Mouse (Mus musculus) heart, postnatal 0 days (tissue): ENCODE data around the gene Pter.

ENCODE experiments used
- CTCF ChIP-seq: IDR thresholded peaks from 2 replicates; pipeline ENCODE4 v1.5.1; 2016; ENCODE audit warnings: antibody characterized with exemption, control low read depth, low read depth
- EP300 ChIP-seq: IDR thresholded peaks from 2 replicates; pipeline ENCODE4 v1.6.1; 2016; ENCODE audit warnings: antibody characterized with exemption, low read depth

DNA sequence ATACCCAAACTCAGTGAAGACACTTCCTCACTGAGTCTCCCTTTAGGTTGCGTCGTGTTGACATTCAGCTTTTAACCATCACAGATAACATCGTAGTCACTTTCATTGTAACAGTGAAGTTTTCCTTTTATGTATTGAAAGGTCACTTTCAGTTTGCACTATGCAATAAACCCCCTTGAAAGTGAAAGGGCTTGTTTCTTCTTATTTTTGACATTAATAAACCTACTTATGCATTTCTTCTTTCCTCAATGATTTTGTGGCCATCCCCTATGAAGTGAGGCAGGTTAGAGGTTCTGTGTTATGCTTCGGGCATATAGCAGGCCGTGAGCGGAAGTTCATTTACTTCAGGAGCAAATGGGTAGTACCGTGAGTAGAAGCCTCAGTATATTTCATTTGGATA lies 53.5 kb downstream of the Pter start:
- TF ChIP-seq EP300 (no peak), CTCF (no peak)
